Mouse (Mus musculus) thymus, adult 2 months (tissue): Measurements from ENCODE around the gene Il10ra.

ENCODE experiments used
- CTCF ChIP-seq: fragments of 200-500 bp; IDR thresholded peaks from 2 replicates; pipeline ENCODE4 v1.5.1; 2012; ENCODE audit warnings: mild to moderate bottlenecking, control low read depth, low read length, moderate library complexity, borderline replicate concordance; ENCODE audit not compliant: control insufficient read depth, poor library complexity, insufficient read depth; ENCODE audit errors: extremely low read depth
- POLR2A ChIP-seq: fragments of 200-500 bp; IDR thresholded peaks from 2 replicates; pipeline ENCODE4 v1.6.1; 2012; ENCODE audit warnings: mild to moderate bottlenecking, low read length, control low read depth, moderate library complexity; ENCODE audit not compliant: control insufficient read depth, poor library complexity, insufficient read depth; ENCODE audit errors: extremely low read depth

DNA sequence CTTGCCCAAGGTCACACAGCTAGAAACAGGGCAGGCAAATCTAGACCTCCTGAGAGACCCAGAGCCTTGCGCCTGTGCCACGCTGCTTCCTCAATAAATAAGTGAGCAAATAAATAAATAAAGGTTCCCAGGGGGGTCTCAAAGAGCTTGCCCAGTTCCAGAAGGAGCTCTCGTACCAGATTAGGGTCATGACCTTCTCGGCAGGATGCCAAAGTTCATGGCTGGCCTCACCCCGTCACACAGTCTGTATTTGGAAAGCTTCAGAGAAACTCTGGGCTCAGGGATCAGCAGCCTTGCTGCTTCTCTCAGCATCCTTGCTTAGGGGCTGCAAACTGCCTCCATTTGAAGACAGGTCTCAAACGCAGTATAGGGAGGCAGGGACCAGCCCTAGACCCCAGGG lies 14.9 kb downstream of the Il10ra start:
- no peak for TF ChIP-seq POLR2A
- no peak for TF ChIP-seq CTCF
